Mouse (Mus musculus) bone marrow macrophage, adult 2 months (primary cell): ENCODE data around the gene Prrx1.

Experiments used
- CTCF ChIP-seq: IDR thresholded peaks from 2 replicates; pipeline ENCODE4 v1.5.1; 2012; ENCODE audit warnings: low read depth, mild to moderate bottlenecking, low read length, moderate library complexity
- POLR2A ChIP-seq: IDR thresholded peaks from 2 replicates; pipeline ENCODE4 v1.6.1; 2012; ENCODE audit warnings: mild to moderate bottlenecking, low read depth, low read length, borderline replicate concordance

DNA sequence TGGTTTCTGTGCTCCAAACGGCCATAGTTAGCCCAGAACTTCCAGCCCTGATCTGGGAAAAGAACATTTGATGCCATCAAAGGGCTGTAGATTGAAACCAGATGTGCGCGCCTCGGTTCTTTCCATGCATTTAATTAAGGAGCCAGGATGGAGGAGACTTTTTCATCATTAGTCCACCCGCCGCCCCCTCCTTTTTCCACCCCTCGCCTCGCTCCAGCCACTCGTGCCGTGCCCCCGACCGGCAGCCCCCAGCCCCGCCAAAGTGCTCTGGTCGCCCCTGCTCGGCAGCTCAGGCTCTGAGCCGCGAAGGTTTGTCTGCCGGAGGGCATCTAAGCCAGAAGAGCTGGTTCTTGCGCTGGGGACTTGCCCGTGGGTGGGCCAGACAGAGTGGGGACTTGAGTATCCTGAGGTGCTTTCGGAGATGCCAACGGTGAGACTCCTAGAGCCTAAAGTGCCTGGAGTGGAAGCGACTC is 1.4 kb upstream of the Prrx1 start:
- no peak for TF ChIP-seq POLR2A
- TF ChIP-seq CTCF: no peak
